Mouse (Mus musculus) small intestine, adult 2 months (tissue): ENCODE measurements around the gene Tns1.

ENCODE experiments used
- CTCF ChIP-seq: fragments of 200-500 bp; IDR thresholded peaks from 2 replicates; pipeline ENCODE4 v1.5.1; 2012; ENCODE audit warnings: low read depth, mild to moderate bottlenecking, control low read depth, inconsistent platforms, low read length, moderate library complexity, mixed read lengths; ENCODE audit not compliant: insufficient replicate concordance, insufficient read length; ENCODE audit errors: extremely low read depth
- POLR2A ChIP-seq: fragments of 200-500 bp; IDR thresholded peaks from 2 replicates; pipeline ENCODE4 v1.6.1; 2012; ENCODE audit warnings: low read depth, mild to moderate bottlenecking, control low read depth, inconsistent platforms, low read length, moderate library complexity

DNA sequence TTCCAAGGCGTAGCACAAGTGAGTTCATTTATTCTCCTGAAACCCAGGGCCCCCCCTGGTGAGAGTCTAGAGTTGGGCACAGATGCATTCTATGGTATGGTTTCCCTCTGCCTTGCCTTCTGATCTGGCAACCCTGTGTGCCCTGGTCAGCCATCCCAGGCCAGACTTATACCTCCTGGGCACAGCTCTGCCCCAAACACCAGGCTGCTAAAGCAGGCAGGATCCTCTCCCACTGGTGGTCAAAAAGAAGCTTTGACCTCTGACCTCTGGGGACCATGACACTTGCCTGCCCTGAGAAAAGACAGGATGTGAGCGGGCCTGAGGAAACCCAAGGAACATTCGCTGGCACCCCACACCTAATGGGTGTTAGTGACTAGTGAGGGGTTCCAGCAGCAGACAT, 114.8 kb downstream of the Tns1 start:
- no peak for TF ChIP-seq CTCF
- TF ChIP-seq POLR2A = no peak
